Comparison of ENCODE assay signal across 42 mouse cellular contexts in the genomic region with DNA sequence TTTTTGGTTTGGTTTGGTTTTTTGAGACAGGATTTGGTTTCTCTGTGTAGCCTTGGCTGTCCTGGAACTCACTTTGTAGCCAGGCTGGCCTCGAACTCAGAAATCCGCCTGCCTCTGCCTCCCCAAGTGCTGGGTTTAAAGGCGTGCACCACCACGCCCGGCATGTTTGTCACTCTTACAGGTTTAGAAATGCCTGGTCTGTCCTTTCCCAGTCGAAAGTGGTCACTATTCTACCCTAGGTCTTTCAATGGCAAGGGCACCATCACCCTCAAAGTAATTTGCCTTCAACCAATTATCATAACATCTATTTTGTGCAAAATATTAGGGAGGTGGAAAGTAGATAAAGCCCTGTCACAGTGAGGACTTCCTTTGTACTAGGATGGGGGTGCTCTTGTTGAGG. TPM values are rescaled to one million over a fixed set of nuclear protein-coding genes. Genes with fewer than 3 reads are reported as not detected.
"Had no signal": no experiment of that assay in that cellular context is flagged by ENCODE, and none has a peak within 500 bp of the region (broad histone marks: within the 10 kb centered on the region; RNA-seq: fewer than 3 reads in every experiment).

No protein-coding gene starts in this region.

- H3K4me3 ChIP-seq: heart, embryonic 10.5 days; heart, embryonic 12.5 days; heart, embryonic 13.5 days; heart, embryonic 15.5 days; hindbrain, embryonic 10.5 days; hindbrain, embryonic 12.5 days; hindbrain, embryonic 13.5 days; hindbrain, embryonic 15.5 days; intestine, embryonic 15.5 days; kidney, embryonic 15.5 days; layer of hippocampus, adult 2 months had no signal

- H3K27me3 ChIP-seq: heart, embryonic 12.5 days; heart, embryonic 13.5 days; heart, embryonic 15.5 days; hindbrain, embryonic 12.5 days; hindbrain, embryonic 13.5 days; hindbrain, embryonic 15.5 days; intestine, embryonic 15.5 days; kidney, embryonic 15.5 days had no signal

- H3K4me2 ChIP-seq: heart, embryonic 11.5 days; heart, embryonic 12.5 days; heart, embryonic 13.5 days; heart, embryonic 15.5 days; hindbrain, embryonic 12.5 days; hindbrain, embryonic 13.5 days; hindbrain, embryonic 14.5 days; hindbrain, embryonic 15.5 days; intestine, embryonic 15.5 days; kidney, embryonic 15.5 days had no signal

- H3K9me3 ChIP-seq: heart, embryonic 10.5 days; heart, embryonic 12.5 days; heart, embryonic 13.5 days; heart, embryonic 15.5 days; hindbrain, embryonic 10.5 days; hindbrain, embryonic 12.5 days; hindbrain, embryonic 13.5 days; hindbrain, embryonic 15.5 days; intestine, embryonic 15.5 days; kidney, embryonic 15.5 days had no signal

- ATAC-seq: hindbrain, embryonic 16.5 days; hindbrain, postnatal 0 days; inflammation-experienced regulatory T-cells, adult 6 months; intestine, embryonic 15.5 days; intestine, embryonic 16.5 days; intestine, postnatal 0 days had no signal

- H3K27ac ChIP-seq: heart, embryonic 10.5 days; heart, embryonic 13.5 days; heart, embryonic 15.5 days; hindbrain, embryonic 10.5 days; hindbrain, embryonic 12.5 days; hindbrain, embryonic 13.5 days; hindbrain, embryonic 14.5 days; hindbrain, embryonic 15.5 days; hindbrain, postnatal 0 days; intestine, embryonic 15.5 days; kidney, embryonic 15.5 days; kidney, postnatal 0 days; layer of hippocampus, adult 2 months had no signal

- DNase-seq: heart, postnatal 10 days; heart, postnatal 14 days; heart, postnatal 36 days; heart, postnatal 4 days; kidney, adult 11 months; kidney, adult 18-20 months; kidney, adult 2 months; kidney, adult 8-10 months; kidney, adult 9 months; kidney, postnatal 10 days; kidney, postnatal 14 days; kidney, postnatal 25 days; kidney, postnatal 36 days; kidney, postnatal 4 days; layer of hippocampus, adult 9-11 months; layer of hippocampus, postnatal 36 days had no signal

- H3K9ac ChIP-seq: heart, embryonic 12.5 days; heart, embryonic 13.5 days; heart, embryonic 15.5 days; hindbrain, embryonic 12.5 days; hindbrain, embryonic 13.5 days; hindbrain, embryonic 14.5 days; hindbrain, embryonic 15.5 days; intestine, embryonic 15.5 days; kidney, embryonic 15.5 days had no signal

RNA-seq across cellular contexts. Expression of gene Cfap99, which starts 51.8 kb away (rescaled TPM):
- total RNA-seq: heart, postnatal 10 days; heart, postnatal 14 days; heart, postnatal 25 days; heart, postnatal 36 days; heart, postnatal 4 days; hematopoietic stem cell, adult 5-6 weeks; hindbrain, postnatal 0 days had no signal
- polyA plus RNA-seq: heart, embryonic 10.5 days; heart, embryonic 13.5 days; heart, postnatal 0 days; hindbrain, embryonic 10.5 days; hindbrain, embryonic 15.5 days; inflammation-experienced regulatory T-cells, adult 6 months; intestine, embryonic 14.5 days; intestine, embryonic 15.5 days; intestine, embryonic 16.5 days; intestine, postnatal 0 days; kidney, embryonic 14.5 days; kidney, embryonic 15.5 days; kidney, embryonic 16.5 days; kidney, postnatal 0 days; large intestine, adult 2 months had no signal
